Mouse (Mus musculus): ENCODE data around the gene Dnmt3c.

Dnmt3c gene

GRCm38 (mm10) chr2:153724424-153724823, 28.0 kb downstream of the Dnmt3c start:
- no peak for DNase-seq

DNA sequence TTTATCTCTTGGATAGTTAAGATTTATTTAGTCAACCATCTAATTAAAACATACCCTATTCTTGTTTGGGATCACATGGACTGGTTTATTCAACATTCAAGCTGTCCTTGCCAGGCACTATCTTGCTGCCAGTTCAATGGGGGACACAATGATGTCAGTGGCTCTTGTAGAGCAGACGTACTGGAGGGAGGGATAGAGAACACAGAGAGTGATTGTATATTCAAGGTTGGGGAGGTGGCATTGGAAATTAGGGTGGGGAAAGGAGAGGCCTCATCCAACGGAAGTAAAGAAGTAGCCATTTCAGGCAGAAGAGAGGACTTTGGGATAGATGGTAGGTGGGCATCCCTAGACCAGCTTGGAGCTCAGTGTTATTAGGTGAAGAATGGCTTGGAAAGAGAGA, 28.4 kb downstream of the Dnmt3c start:
- no peak for DNase-seq

GRCm38 (mm10) chr2:153725291-153725690, 28.8 kb downstream of the Dnmt3c start:
- no peak for DNase-seq

DNA sequence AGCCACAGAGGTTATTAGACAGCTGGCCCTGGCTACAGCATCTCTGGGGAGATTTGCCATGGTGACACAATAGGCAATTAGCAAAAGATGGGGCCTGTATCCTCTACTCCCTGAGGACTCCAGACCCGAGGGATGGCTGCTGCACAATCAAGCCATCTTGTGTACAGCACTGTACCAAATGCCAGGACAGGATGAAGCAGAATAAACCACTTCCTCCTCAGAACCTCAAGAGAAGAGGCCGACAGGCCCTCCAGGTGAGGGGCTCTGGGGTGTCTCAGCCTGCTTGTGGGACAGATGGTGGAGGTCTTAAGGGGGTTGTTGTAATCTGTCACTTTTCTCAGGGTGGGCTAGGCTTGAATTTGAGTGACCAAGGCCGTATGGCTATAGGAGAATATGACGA, 37.6 kb downstream of the Dnmt3c start:
- no peak for DNase-seq

GRCm38 (mm10) chr2:153740500-153741436, 44.3 kb downstream of the Dnmt3c start, which contains the start of gene Mapre1:
Mapre1 (plus strand) TSS chr2:153741274.
- peak; percentile 100 for DNase-seq

DNA sequence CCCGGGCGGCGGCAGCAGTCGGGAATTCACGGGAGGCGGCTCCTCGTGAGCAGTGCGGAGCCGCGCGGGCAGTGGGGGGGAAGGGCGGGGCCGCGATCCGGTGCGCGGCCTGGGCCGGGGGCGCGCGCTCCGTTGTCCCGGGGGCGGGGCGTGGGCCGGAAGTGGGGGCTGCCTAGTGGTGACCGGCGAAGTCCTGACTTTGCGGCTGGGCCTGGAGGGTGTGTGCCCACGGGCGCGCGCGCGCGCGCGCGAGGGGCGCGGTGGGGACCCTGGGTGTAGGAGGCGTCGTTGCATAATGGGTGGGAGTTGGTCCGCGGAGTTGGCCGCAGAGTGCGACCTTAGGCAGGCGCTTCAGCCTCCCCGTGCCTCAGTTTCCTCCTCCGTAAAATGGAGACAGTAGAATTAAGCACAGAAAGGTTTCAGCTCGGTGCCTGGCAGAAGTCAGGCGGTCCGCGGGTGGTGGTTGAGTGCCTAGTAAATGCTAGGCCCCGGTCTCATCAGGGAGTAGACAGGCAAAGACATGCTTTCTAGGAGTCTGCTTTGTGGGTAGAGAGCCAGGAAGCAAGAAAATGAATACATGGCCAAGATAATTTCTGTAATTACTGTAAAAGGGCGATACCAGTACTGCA, 45.1 kb downstream of the Dnmt3c start:
- peak; percentile 93 to 94 for DNase-seq

DNA sequence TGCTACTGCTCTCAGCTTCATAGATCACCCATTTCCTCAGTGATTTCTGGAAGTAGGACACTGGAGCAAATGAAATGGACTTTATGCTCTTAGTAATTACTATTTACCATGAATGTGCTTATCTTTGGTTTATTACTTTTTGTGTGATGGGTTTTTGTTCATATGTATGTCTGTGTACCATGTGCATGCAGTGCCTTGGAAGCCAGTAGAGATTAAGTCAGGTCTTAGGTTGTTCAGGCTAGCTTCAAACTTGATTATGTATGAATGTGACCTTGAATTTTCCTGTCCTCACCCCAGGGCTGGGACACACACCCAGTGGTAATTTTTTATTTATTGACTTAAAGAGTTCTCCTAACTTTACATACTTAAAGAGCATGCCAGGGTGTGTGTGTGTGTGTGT, 51.5 kb downstream of the Dnmt3c start:
- no peak for DNase-seq

GRCm38 (mm10) chr2:153750363-153750762, 53.9 kb downstream of the Dnmt3c start:
- DNase-seq = no peak

- DNase-seq = no peak
Observed at GRCm38 (mm10) chr2:153762121-153762520, 65.7 kb downstream of the Dnmt3c start.

GRCm38 (mm10) chr2:153767484-153767883, 71.0 kb downstream of the Dnmt3c start:
- DNase-seq = no peak

- no peak for DNase-seq
Observed at GRCm38 (mm10) chr2:153768881-153769280, 72.4 kb downstream of the Dnmt3c start.

- DNase-seq = no peak
Observed at GRCm38 (mm10) chr2:153772950-153773349, 76.5 kb downstream of the Dnmt3c start.

DNA sequence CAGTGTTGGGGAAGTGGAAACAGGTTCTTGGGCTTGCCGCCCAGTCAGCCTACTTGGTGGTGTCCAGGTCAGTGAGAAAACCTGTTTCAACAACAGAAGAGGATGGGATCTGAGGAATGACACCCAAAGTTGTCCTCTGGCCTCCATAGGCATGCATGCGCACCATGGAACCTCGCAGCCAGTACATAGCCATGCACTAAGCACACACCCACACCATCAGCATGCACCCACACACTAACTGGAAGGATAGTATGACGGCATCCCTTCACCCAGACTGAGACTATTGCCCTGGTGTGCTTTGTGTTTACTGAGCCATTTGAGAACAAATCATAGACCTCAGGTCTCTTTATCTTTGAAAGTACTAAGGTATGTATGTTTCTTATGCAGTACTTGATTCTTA, 79.0 kb downstream of the Dnmt3c start:
- no peak for DNase-seq

GRCm38 (mm10) chr2:153778638-153779362, 82.3 kb downstream of the Dnmt3c start:
- DNase-seq = peak; percentile 68 to 78

All from cerebellum, postnatal 10 days (tissue).